ENCODE assay signal across 17 mouse cellular contexts in genomic region chr1:64732637-64733200, GRCm38 (mm10). TPM values are rescaled to one million over a fixed set of nuclear protein-coding genes. Genes with fewer than 3 reads are reported as not detected.
DNase-seq lines count a peak whose midpoint lies in the region; ATAC-seq and TF ChIP-seq lines count a peak whose summit lies in the region.
"Had no signal": no experiment of that assay in that cellular context is flagged by ENCODE, and none has a peak within 500 bp of the region (broad histone marks: within the 10 kb centered on the region; RNA-seq: fewer than 3 reads in every experiment).

No protein-coding gene starts in this region.

- peak overlapping the region; percentile 87 for H3K4me3 ChIP-seq in erythroblast, embryonic 14.5 days (replicated peaks)
- no peak overlapping the region for H3K4me3 ChIP-seq in lung, embryonic 14.5 days (ENCODE audit: low read depth, low read length)
- H3K4me3 ChIP-seq in intestine, postnatal 0 days (ENCODE audit: low read depth, low read length), result peak overlapping the region; percentile 81
- peak overlapping the region; percentile 75 for H3K4me3 ChIP-seq in stomach, embryonic 16.5 days (replicated peaks; ENCODE audit: low read length)
- H3K4me3 ChIP-seq: limb, embryonic 15.5 days; megakaryocyte, embryonic 14.5 days; myocyte had no signal

- H3K9me3 ChIP-seq in erythroblast, embryonic 14.5 days (ENCODE audit: control insufficient read depth, low read length), result no peaks in the 10 kb centered on the region
- no peaks in the 10 kb centered on the region for H3K9me3 ChIP-seq in lung, embryonic 14.5 days (ENCODE audit: low read depth, low read length)
- no peaks in the 10 kb centered on the region for H3K9me3 ChIP-seq in intestine, postnatal 0 days (ENCODE audit: control insufficient read depth)
- H3K9me3 ChIP-seq in stomach, embryonic 16.5 days (replicated peaks; ENCODE audit: control insufficient read depth, low read length), result no peaks in the 10 kb centered on the region
- H3K9me3 ChIP-seq: limb, embryonic 15.5 days had no signal

- no peak overlapping the region for H3K27ac ChIP-seq in lung, embryonic 14.5 days (ENCODE audit: low read depth)
- H3K27ac ChIP-seq in intestine, postnatal 0 days (ENCODE audit: low read depth, low read length), result no peak overlapping the region
- 0 out of 2 replicates have a peak overlapping the region, but pooled peaks have one; percentile 2 for H3K27ac ChIP-seq in stomach, embryonic 16.5 days (ENCODE audit: low read length)
- H3K27ac ChIP-seq: hindbrain, embryonic 14.5 days; limb, embryonic 15.5 days had no signal

- ATAC-seq in erythroblast, adult 5-6 weeks (replicated peaks; ENCODE audit: low FRiP score, poor library complexity, severe bottlenecking), result no peak
- no peak for ATAC-seq in lung, embryonic 14.5 days (ENCODE audit: insufficient read depth)
- no peak for ATAC-seq in intestine, postnatal 0 days
- ATAC-seq in stomach, embryonic 16.5 days (ENCODE audit: insufficient read depth, low FRiP score), result no peak
- ATAC-seq: forebrain, embryonic 14.5 days had no signal

- H3K9ac ChIP-seq in lung, embryonic 14.5 days, result no peak overlapping the region
- no peak overlapping the region for H3K9ac ChIP-seq in intestine, postnatal 0 days (ENCODE audit: low read depth, low read length)
- peak overlapping the region; percentile 2; the same call in 1 of the 2 replicates for H3K9ac ChIP-seq in stomach, embryonic 16.5 days (ENCODE audit: low read length)
- H3K9ac ChIP-seq: hindbrain, embryonic 14.5 days; limb, embryonic 15.5 days had no signal

- 56% methylated on average over 7 of the region's 7 CpGs for WGBS in lung, embryonic 14.5 days
- 37% methylated on average over 7 of the region's 7 CpGs for WGBS in intestine, postnatal 0 days
- 50% methylated on average over 7 of the region's 7 CpGs for WGBS in stomach, embryonic 16.5 days

- TF ChIP-seq CTCF in lung, embryonic 14.5 days (IDR thresholded peaks at IDR 0.05; ENCODE audit: low read depth), result no peak
- no peak for TF ChIP-seq CTCF in intestine, postnatal 0 days (IDR thresholded peaks at IDR 0.05; ENCODE audit: low read depth)

- no peak for DNase-seq in lung, embryonic 14.5 days
- DNase-seq in lung, postnatal 14 days, result no peak
- DNase-seq in layer of hippocampus, postnatal 10 days (ENCODE audit: low spot score in 2 of 2), result no peak
- DNase-seq in kidney, postnatal 10 days, result no peak
- DNase-seq: adrenal gland, adult 8-10 months; cerebellum, adult 18-20 months; kidney, postnatal 14 days; right cerebral cortex, postnatal 4 days had no signal

- peak overlapping the region; percentile 95; the same call in 1 of the 2 replicates for H3K4me2 ChIP-seq in lung, embryonic 14.5 days
- H3K4me2 ChIP-seq in intestine, postnatal 0 days (replicated peaks; ENCODE audit: low read depth), result peak overlapping the region; percentile 94
- peak overlapping the region; percentile 94 for H3K4me2 ChIP-seq in stomach, embryonic 16.5 days (ENCODE audit: low read depth, low read length)
- H3K4me2 ChIP-seq: hindbrain, embryonic 14.5 days; limb, embryonic 15.5 days had no signal

- peaks cover 77% of the 10 kb centered on the region for H3K36me3 ChIP-seq in erythroblast, embryonic 14.5 days (ENCODE audit: control insufficient read depth)
- peaks cover 5% of the 10 kb centered on the region; the same call in 1 of the 2 replicates for H3K36me3 ChIP-seq in lung, embryonic 14.5 days (ENCODE audit: insufficient read depth)
- H3K36me3 ChIP-seq in intestine, postnatal 0 days (ENCODE audit: control insufficient read depth, insufficient read depth), result peaks cover 15% of the 10 kb centered on the region; the same call in 1 of the 2 replicates
- no peaks in the 10 kb centered on the region for H3K36me3 ChIP-seq in stomach, embryonic 16.5 days (ENCODE audit: control insufficient read depth, insufficient read depth, low read length)
- H3K36me3 ChIP-seq: limb, embryonic 15.5 days had no signal

- H3K4me1 ChIP-seq in erythroblast, embryonic 14.5 days (ENCODE audit: control insufficient read depth), result peaks cover 65% of the 10 kb centered on the region
- H3K4me1 ChIP-seq in lung, embryonic 14.5 days (ENCODE audit: insufficient read depth), result peaks cover 8% of the 10 kb centered on the region
- 0 out of 2 replicates have a peak, but pooled peaks cover 3% of the 10 kb centered on the region for H3K4me1 ChIP-seq in intestine, postnatal 0 days (replicated peaks; ENCODE audit: control insufficient read depth, insufficient read depth, low read length)
- peaks cover 3% of the 10 kb centered on the region; the same call in 1 of the 2 replicates for H3K4me1 ChIP-seq in stomach, embryonic 16.5 days (ENCODE audit: control insufficient read depth, insufficient read depth, low read length)

- peaks cover 9% of the 10 kb centered on the region for H3K27me3 ChIP-seq in erythroblast, embryonic 14.5 days (ENCODE audit: control insufficient read depth)
- peaks cover 34% of the 10 kb centered on the region for H3K27me3 ChIP-seq in lung, embryonic 14.5 days (ENCODE audit: insufficient read depth, low read length)
- no peaks in the 10 kb centered on the region for H3K27me3 ChIP-seq in intestine, postnatal 0 days (replicated peaks; ENCODE audit: control insufficient read depth, insufficient read depth, low read length)
- H3K27me3 ChIP-seq in stomach, embryonic 16.5 days (ENCODE audit: control insufficient read depth, insufficient read depth, low read length), result peaks cover 6% of the 10 kb centered on the region; the same call in 1 of the 2 replicates

RNA-seq across cellular contexts. Expression of gene Fzd5, which starts 4.8 kb away (rescaled TPM):
- polyA plus RNA-seq in erythroblast, embryonic 14.5 days (2012), result 1.3 and 2.3 TPM in 2 replicates
- total RNA-seq in erythroblast, adult 5-6 weeks (2015; ENCODE audit: low replicate concordance), result 2.7 and 5.0 TPM in 2 replicates
- total RNA-seq in erythroblast, adult 5-6 weeks (2017; ENCODE audit: low replicate concordance), result 4.3 and 5.4 TPM in 2 replicates
- polyA plus RNA-seq in lung, embryonic 14.5 days (2014; fragmentation: Nextera tagmentation; extraction: Ambion mirVana), result 2.0 and 2.6 TPM in 2 replicates
- polyA plus RNA-seq in intestine, postnatal 0 days (2015; fragmentation: Nextera tagmentation; extraction: Ambion mirVana), result 4.7 and 5.6 TPM in 2 replicates
- polyA plus RNA-seq in stomach, embryonic 16.5 days (2015; fragmentation: Nextera tagmentation; extraction: Ambion mirVana), result 5.5 and 5.7 TPM in 2 replicates
- 1 to 10 TPM in 1 of 2 experiments, under 1 TPM in 1; 0.83 to 1.0 TPM for total RNA-seq in layer of hippocampus, postnatal 10 days (2021)

RNA-seq across cellular contexts. Expression of gene Ccnyl1, which starts 42.5 kb away (rescaled TPM):
- polyA plus RNA-seq in erythroblast, embryonic 14.5 days (2012), result 0.76 and 1.3 TPM in 2 replicates
- 2.5 and 2.9 TPM in 2 replicates for total RNA-seq in erythroblast, adult 5-6 weeks (2015; ENCODE audit: low replicate concordance)
- 1.4 and 6.6 TPM in 2 replicates for total RNA-seq in erythroblast, adult 5-6 weeks (2017; ENCODE audit: low replicate concordance)
- 6.8 and 8.4 TPM in 2 replicates for polyA plus RNA-seq in lung, embryonic 14.5 days (2014; fragmentation: Nextera tagmentation; extraction: Ambion mirVana)
- 5.1 and 5.5 TPM in 2 replicates for polyA plus RNA-seq in intestine, postnatal 0 days (2015; fragmentation: Nextera tagmentation; extraction: Ambion mirVana)
- 3.5 and 4.0 TPM in 2 replicates for polyA plus RNA-seq in stomach, embryonic 16.5 days (2015; fragmentation: Nextera tagmentation; extraction: Ambion mirVana)
- total RNA-seq in layer of hippocampus, postnatal 10 days (2021), result 10 to 100 TPM; 23.4 to 25.0 TPM
